Mouse (Mus musculus) E14TG2a.4 (cell line): ENCODE results near the gene Tmem243.

Experiments
- CTCF ChIP-seq: conservative IDR thresholded peaks from 2 replicates; pipeline ENCODE4 v1.5.1; 2014; ENCODE audit warnings: low read length
- NANOG ChIP-seq: IDR thresholded peaks from 2 replicates; pipeline ENCODE4 v1.6.1; 2014; ENCODE audit warnings: borderline replicate concordance, low read length, mixed read lengths
- POU5F1 ChIP-seq: IDR thresholded peaks from 2 replicates; pipeline ENCODE4 v1.6.1; 2014; ENCODE audit warnings: low read length, borderline replicate concordance

DNA sequence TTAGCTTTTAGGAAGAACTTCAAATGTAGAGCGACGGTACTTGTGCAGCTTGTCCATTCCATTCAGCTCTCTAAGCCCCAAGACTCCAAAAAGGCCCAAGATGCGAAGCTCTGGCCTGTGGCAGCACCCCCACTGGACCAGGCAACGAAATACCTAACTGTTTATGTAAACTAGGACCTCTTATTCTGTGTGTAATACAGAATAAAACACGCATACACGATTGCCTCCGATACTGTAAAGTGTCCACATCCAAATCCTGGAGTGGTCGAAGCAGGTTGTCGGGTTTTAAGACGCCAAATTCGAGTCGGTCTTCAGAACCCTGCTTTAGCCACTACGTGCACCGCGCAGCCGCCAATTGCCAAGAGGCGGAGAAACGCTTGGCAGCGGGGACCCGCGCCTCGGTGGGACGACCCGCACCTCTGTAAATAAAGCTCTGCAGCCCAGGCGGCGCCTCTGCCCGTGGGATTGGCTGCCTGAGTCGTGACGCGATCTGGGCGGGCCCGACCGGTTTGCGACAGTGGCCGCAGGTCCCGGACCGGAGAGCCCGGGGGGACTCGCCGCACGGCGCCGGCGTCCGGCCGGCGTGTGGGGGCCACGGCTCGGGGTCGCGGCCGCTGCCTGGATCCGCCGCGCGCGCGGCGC, at the start of gene Tmem243:
- TF ChIP-seq CTCF (no peak), POU5F1 (no peak), NANOG (no peak)
